Comparison of ENCODE assay signal across 22 mouse cellular contexts in the genomic region with DNA sequence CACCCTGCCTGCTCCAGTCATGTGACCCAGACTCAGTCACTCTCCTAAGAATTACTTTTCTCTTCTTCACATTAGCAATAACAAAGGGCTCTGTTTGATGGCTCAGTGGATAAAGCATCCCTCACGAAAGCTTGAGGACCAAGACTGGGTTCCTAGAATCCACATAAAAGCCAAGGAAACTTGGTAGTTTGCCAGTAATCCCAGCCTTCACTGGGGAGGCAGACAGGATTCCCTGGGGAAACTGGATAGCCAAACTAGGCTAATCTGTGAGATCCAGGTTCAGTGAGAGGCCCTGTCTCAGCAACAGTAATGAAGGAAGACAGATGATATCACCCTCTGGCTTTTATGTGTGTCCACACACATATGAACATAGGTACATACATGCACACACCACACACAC. TPM values are rescaled to one million over a fixed set of nuclear protein-coding genes. Genes with fewer than 3 reads are reported as not detected.
"Had no signal": no experiment of that assay in that cellular context is flagged by ENCODE, and none has a peak within 500 bp of the region (broad histone marks: within the 10 kb centered on the region; RNA-seq: fewer than 3 reads in every experiment).

No protein-coding gene starts in this region.

- ATAC-seq: midbrain, embryonic 15.5 days had no signal

- H3K4me3 ChIP-seq: layer of hippocampus, adult 2 months; limb, embryonic 13.5 days; liver, embryonic 15.5 days; midbrain, embryonic 15.5 days; stomach, embryonic 15.5 days had no signal

- DNase-seq: kidney, adult 18-20 months; kidney, postnatal 10 days; kidney, postnatal 4 days; lung, adult 2 months; lung, postnatal 14 days; right cerebral cortex, postnatal 4 days; thymus, adult 2 months; thymus, postnatal 25 days had no signal

- H3K9ac ChIP-seq: liver, embryonic 15.5 days; midbrain, embryonic 15.5 days; stomach, embryonic 15.5 days had no signal

- H3K36me3 ChIP-seq: midbrain, embryonic 15.5 days had no signal

- H3K27me3 ChIP-seq: limb, embryonic 13.5 days; liver, embryonic 15.5 days; megakaryocyte, embryonic 14.5 days; midbrain, embryonic 15.5 days; stomach, embryonic 15.5 days had no signal

- H3K27ac ChIP-seq: layer of hippocampus, adult 2 months; macrophage; midbrain, embryonic 15.5 days; stomach, embryonic 15.5 days had no signal

- H3K9me3 ChIP-seq: limb, embryonic 13.5 days; liver, embryonic 15.5 days; megakaryocyte, embryonic 14.5 days; midbrain, embryonic 15.5 days; stomach, embryonic 15.5 days had no signal

- H3K4me2 ChIP-seq: limb, embryonic 13.5 days; liver, embryonic 11.5 days; liver, embryonic 15.5 days; midbrain, embryonic 11.5 days; midbrain, embryonic 15.5 days; stomach, embryonic 15.5 days had no signal

RNA-seq across cellular contexts. Expression of gene Slc22a20, which starts 5.0 kb away (rescaled TPM):
- total RNA-seq: layer of hippocampus, adult 2 months; layer of hippocampus, postnatal 10 days; left cerebral cortex, postnatal 36 days had no signal
- polyA plus RNA-seq: kidney, embryonic 14.5 days; limb, embryonic 13.5 days; liver, embryonic 11.5 days; lung, adult 2 months; macrophage; midbrain, embryonic 11.5 days; midbrain, embryonic 15.5 days; neural tube, embryonic 14.5 days; spleen, adult 2 months; stomach, embryonic 15.5 days had no signal
